Mouse (Mus musculus): ENCODE data around the gene Arpin.

- TF ChIP-seq CTCF (IDR thresholded peaks at IDR 0.05; ENCODE audit: insufficient read depth, low read length) = no peak
- TF ChIP-seq POLR2A (IDR thresholded peaks at IDR 0.05; ENCODE audit: borderline replicate concordance, extremely low read depth, low read depth, low read length) = no peak
Measured at GRCm38 (mm10) chr7:79880998-79881397, 54.2 kb downstream of the Arpin start.

All from lung, adult 2 months (tissue).